Mouse (Mus musculus): Measurements from ENCODE around the gene Gpank1. TPM values are rescaled to one million over a fixed set of nuclear protein-coding genes. Genes with fewer than 3 reads are reported as not detected.

Gene Gpank1
- total and polyA plus RNA-seq, 3 experiments = 40.4 to 44.7 TPM; not detected in 1

GRCm38 (mm10) chr17:35135591-35136320 lies 14.5 kb downstream of the Gpank1 start:
- DNase-seq (ENCODE audit: low read depth, low spot score) = peak; percentile 83
- Histone ChIP-seq H3K9ac (ENCODE audit: control insufficient read depth, low read depth, low read length, poor library complexity, severe bottlenecking) (peak overlapping the region; percentile 99), H3K4me3 (ENCODE audit: control insufficient read depth in 1 of 2, insufficient read depth in 1 of 2, low read depth in 2 of 2, low read length in 2 of 2) (peak overlapping the region; percentile 28 to 99), H3K9me3 (replicated peaks; ENCODE audit: insufficient read depth, low read length) (no peaks in the 10 kb centered on the region), H3K36me3 (ENCODE audit: control insufficient read depth in 1 of 2, insufficient read depth in 2 of 2, low read length in 2 of 2) (peaks cover 0 to 18% of the 10 kb centered on the region in 2 experiments), H3K27me3 (ENCODE audit: control insufficient read depth in 1 of 2, insufficient read depth in 2 of 2, low read length in 2 of 2) (no peaks in the 10 kb centered on the region), H3K27ac (ENCODE audit: control insufficient read depth, low read depth, low read length) (peak overlapping the region; percentile 99), H3K4me1 (ENCODE audit: control insufficient read depth in 1 of 2, insufficient read depth in 2 of 2, low read length in 2 of 2) (peaks cover 0 to 13% of the 10 kb centered on the region in 2 experiments; a peak in 2 of 4 replicates), H3K79me2 (ENCODE audit: control insufficient read depth, insufficient read depth, low read length, poor library complexity) (peaks cover 40% of the 10 kb centered on the region)
- TF ChIP-seq MAZ (IDR thresholded peaks at IDR 0.05; ENCODE audit: low read depth, low read length) (peak; percentile 54; the same call in 1 of the 2 replicates), ETS1 (IDR thresholded peaks at IDR 0.05; ENCODE audit: low read depth, low read length) (no peak), NRF1 (IDR thresholded peaks at IDR 0.05; ENCODE audit: insufficient read depth, low read depth, low read length, poor library complexity, severe bottlenecking) (peak; percentile 75), MXI1 (IDR thresholded peaks at IDR 0.05; ENCODE audit: low read depth, low read length) (peak; percentile 87; the same call in 1 of the 2 replicates), POLR2A (IDR thresholded peaks at IDR 0.05; ENCODE audit: control insufficient read depth in 1 of 2, insufficient read depth in 1 of 2, low read depth in 1 of 2, low read length in 2 of 2, poor library complexity in 1 of 2) (0 out of 4 replicates have a peak, but pooled peaks of 1 of the 2 experiments have one; percentile 12)

- no peak for TF ChIP-seq JUND (IDR thresholded peaks at IDR 0.05; ENCODE audit: low read depth, low read length)
- no peak for TF ChIP-seq MYC (IDR thresholded peaks at IDR 0.05; ENCODE audit: low read depth, low read length)
- TF ChIP-seq E2F4 (IDR thresholded peaks at IDR 0.05; ENCODE audit: borderline replicate concordance, low read depth, low read length) = no peak
- no peak for TF ChIP-seq NELFE (IDR thresholded peaks at IDR 0.05; ENCODE audit: low read depth, low read length)
- TF ChIP-seq CHD1 (IDR thresholded peaks at IDR 0.05; ENCODE audit: low read depth, low read length) = no peak
- no peak for TF ChIP-seq NRF1 (IDR thresholded peaks at IDR 0.05; ENCODE audit: insufficient read depth, low read depth, low read length, poor library complexity, severe bottlenecking)
These were observed 18.0 kb downstream of the Gpank1 start for GRCm38 (mm10) chr17:35139269-35139668.

GRCm38 (mm10) chr17:35140490-35140996 lies 19.3 kb downstream of the Gpank1 start:
- no peak overlapping the region for H3K27ac ChIP-seq (ENCODE audit: control insufficient read depth, low read depth, low read length)
- no peak for DNase-seq (ENCODE audit: low read depth, low spot score)
- peaks cover 10 to 14% of the 10 kb centered on the region in 2 experiments for H3K36me3 ChIP-seq (ENCODE audit: control insufficient read depth in 1 of 2, insufficient read depth in 2 of 2, low read length in 2 of 2)
- no peak for TF ChIP-seq GATA1 (IDR thresholded peaks at IDR 0.05; ENCODE audit: low read depth, low read length)
- TF ChIP-seq ZC3H11A (IDR thresholded peaks at IDR 0.05; ENCODE audit: low read depth, low read length) = no peak
- no peak for TF ChIP-seq SMC3 (IDR thresholded peaks at IDR 0.05; ENCODE audit: low read depth, low read length)
- TF ChIP-seq MXI1 (IDR thresholded peaks at IDR 0.05; ENCODE audit: low read depth, low read length) = no peak
- TF ChIP-seq MEF2A (IDR thresholded peaks at IDR 0.05; ENCODE audit: extremely low read depth, insufficient replicate concordance, low read depth, low read length, poor library complexity, severe bottlenecking) = no peak
- no peak for TF ChIP-seq MAFK (IDR thresholded peaks at IDR 0.05; ENCODE audit: borderline replicate concordance, low read depth, low read length)
- no peak for TF ChIP-seq RCOR1 (IDR thresholded peaks at IDR 0.05; ENCODE audit: low read depth, low read length)
- TF ChIP-seq CHD2 (IDR thresholded peaks at IDR 0.05; ENCODE audit: low read length) = no peak
- no peaks in the 10 kb centered on the region for H3K9me3 ChIP-seq (replicated peaks; ENCODE audit: insufficient read depth, low read length)
- no peak overlapping the region for H3K4me3 ChIP-seq (ENCODE audit: control insufficient read depth in 1 of 2, insufficient read depth in 1 of 2, low read depth in 2 of 2, low read length in 2 of 2)
- no peak overlapping the region for H3K9ac ChIP-seq (ENCODE audit: control insufficient read depth, low read depth, low read length, poor library complexity, severe bottlenecking)
- H3K4me1 ChIP-seq (ENCODE audit: control insufficient read depth in 1 of 2, insufficient read depth in 2 of 2, low read length in 2 of 2) = peaks cover 0 to 11% of the 10 kb centered on the region in 2 experiments; a peak in 2 of 4 replicates
- no peaks in the 10 kb centered on the region for H3K27me3 ChIP-seq (ENCODE audit: control insufficient read depth in 1 of 2, insufficient read depth in 2 of 2, low read length in 2 of 2)
- H3K79me2 ChIP-seq (ENCODE audit: control insufficient read depth, insufficient read depth, low read length, poor library complexity) = peaks cover 33% of the 10 kb centered on the region

More at GRCm38 (mm10) chr17:35139269-35139668, 18.0 kb downstream of the Gpank1 start:
- H3K27me3 ChIP-seq (ENCODE audit: control insufficient read depth in 1 of 2, insufficient read depth in 2 of 2, low read length in 2 of 2) = no peaks in the 10 kb centered on the region
- DNase-seq (ENCODE audit: low read depth, low spot score) = no peak
- H3K9ac ChIP-seq (ENCODE audit: control insufficient read depth, low read depth, low read length, poor library complexity, severe bottlenecking) = no peak overlapping the region
- H3K9me3 ChIP-seq (replicated peaks; ENCODE audit: insufficient read depth, low read length) = no peaks in the 10 kb centered on the region
- peaks cover 0 to 11% of the 10 kb centered on the region in 2 experiments; a peak in 2 of 4 replicates for H3K4me1 ChIP-seq (ENCODE audit: control insufficient read depth in 1 of 2, insufficient read depth in 2 of 2, low read length in 2 of 2)
- no peak overlapping the region for H3K27ac ChIP-seq (ENCODE audit: control insufficient read depth, low read depth, low read length)
- peaks cover 10 to 14% of the 10 kb centered on the region in 2 experiments for H3K36me3 ChIP-seq (ENCODE audit: control insufficient read depth in 1 of 2, insufficient read depth in 2 of 2, low read length in 2 of 2)
- peaks cover 38% of the 10 kb centered on the region for H3K79me2 ChIP-seq (ENCODE audit: control insufficient read depth, insufficient read depth, low read length, poor library complexity)
- H3K4me3 ChIP-seq (ENCODE audit: control insufficient read depth in 1 of 2, insufficient read depth in 1 of 2, low read depth in 2 of 2, low read length in 2 of 2) = no peak overlapping the region
